Mouse (Mus musculus): Measurements from ENCODE around the gene Srcin1. TPM values are rescaled to one million over a fixed set of nuclear protein-coding genes. Genes with fewer than 3 reads are reported as not detected.

The Srcin1 gene
- polyA plus RNA-seq (2017; shearing (Covaris generic)): not detected

DNA sequence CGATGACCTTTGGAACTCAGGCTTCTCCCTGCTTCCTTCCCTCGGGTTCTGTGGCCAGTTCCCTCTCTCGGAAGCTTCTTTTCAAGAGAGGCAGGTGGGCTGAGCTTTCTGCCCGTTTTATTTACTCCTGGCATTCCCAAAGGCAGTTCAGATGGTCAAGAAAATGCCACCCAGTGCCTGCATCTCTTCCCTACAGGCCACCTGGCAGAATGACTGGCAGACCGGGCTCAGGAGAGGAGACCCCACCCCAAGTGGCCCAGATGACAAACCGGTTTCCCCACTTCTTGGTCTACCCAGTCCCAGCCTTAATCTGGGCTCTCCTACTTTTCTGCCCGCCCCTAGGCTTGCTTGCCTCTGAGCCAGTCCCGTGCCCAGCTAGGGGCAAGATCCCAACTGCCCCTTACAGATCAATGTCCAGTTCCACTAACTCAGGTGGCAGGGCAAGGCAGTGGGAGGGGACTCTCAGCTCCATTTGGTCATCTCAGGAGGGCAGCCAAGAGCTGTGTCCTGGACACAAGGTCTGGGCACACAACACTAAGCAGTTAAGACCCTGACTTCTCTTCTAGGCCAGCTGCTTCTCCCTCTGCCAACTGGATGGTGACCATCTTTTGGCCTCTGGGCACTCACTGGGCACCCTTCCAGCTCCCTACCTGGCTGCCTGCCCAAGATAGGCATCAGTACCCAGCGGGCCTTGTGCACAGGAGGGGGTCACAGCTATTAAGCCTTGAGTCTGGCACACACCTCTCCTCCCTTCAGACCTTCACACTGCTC is at the start of gene Srcin1:
Gene Srcin1 (minus strand): TSS at position 51 of the 771 bp plus-strand sequence.

DNA sequence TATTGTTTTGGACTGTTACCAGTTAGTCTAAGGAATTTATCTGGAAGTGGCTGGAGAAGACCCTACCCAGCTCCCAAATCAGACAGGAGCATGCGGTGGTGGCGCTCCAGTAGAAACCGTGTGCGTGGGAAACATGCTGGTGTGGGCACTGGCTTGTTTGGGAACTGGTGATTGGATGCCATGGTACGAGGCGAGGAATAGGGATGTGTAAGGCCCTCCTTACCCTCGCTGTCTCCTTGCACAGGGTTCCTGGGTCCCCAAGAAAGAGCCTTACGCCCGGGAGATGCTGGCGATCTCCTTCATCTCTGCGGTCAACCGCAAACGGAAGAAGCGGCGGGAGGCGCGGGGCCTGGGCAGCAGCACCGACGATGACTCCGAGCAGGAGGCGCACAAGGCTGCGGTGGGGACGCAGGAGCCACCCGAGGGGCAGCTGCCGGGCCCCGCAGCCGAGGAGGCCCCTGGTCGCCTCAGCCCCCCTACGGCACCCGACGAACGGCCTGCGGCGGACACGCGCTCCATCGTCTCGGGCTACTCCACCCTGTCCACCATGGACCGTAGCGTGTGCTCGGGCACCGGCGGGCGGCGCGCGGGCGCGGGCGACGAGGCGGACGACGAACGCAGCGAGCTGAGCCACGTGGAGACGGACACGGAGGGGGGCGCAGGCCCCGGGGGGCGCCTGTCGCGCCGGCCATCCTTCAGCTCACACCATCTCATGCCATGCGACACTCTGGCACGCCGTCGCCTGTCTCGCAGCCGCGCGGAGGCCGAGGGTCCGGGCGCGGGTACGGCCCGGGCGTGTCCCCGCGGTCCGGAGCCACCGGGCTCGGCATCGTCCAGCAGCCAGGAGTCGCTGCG is 75.9 kb downstream of the Srcin1 start, which contains the start of gene 4933428G20Rik:
Gene 4933428G20Rik (minus strand): TSS at position 476 of the 855 bp plus-strand sequence.

Other genes with a start within 250 kb of the Srcin1 start
- gene Gpr179, start 224.1 kb downstream of the Srcin1 start, polyA plus RNA-seq (2017; shearing (Covaris generic)): 0.22 TPM
- gene Socs7, start 213.6 kb downstream of the Srcin1 start, polyA plus RNA-seq (2017; shearing (Covaris generic)): 1.1 TPM
- gene Arhgap23, start 160.7 kb downstream of the Srcin1 start, polyA plus RNA-seq (2017; shearing (Covaris generic)): not detected
- gene 4933428G20Rik, start 75.8 kb downstream of the Srcin1 start, polyA plus RNA-seq (2017; shearing (Covaris generic)): not detected
- gene Epop, start 53.5 kb upstream of the Srcin1 start, polyA plus RNA-seq (2017; shearing (Covaris generic)): 1.2 TPM
- gene Mllt6, start 87.2 kb upstream of the Srcin1 start, polyA plus RNA-seq (2017; shearing (Covaris generic)): 10.3 TPM
- gene Cisd3, start 109.6 kb upstream of the Srcin1 start, polyA plus RNA-seq (2017; shearing (Covaris generic)): 71.6 TPM
- 3.0 TPM for gene Pcgf2, start 124.3 kb upstream of the Srcin1 start, polyA plus RNA-seq (2017; shearing (Covaris generic))
- gene Psmb3, start 127.2 kb upstream of the Srcin1 start, polyA plus RNA-seq (2017; shearing (Covaris generic)): 486 TPM
- gene Pip4k2b, start 168.5 kb upstream of the Srcin1 start, polyA plus RNA-seq (2017; shearing (Covaris generic)): 2.4 TPM
- 33.8 TPM for gene Cwc25, start 190.4 kb upstream of the Srcin1 start, polyA plus RNA-seq (2017; shearing (Covaris generic))
- gene 1700001P01Rik, start 199.7 kb upstream of the Srcin1 start, polyA plus RNA-seq (2017; shearing (Covaris generic)): not detected
- 450 TPM for gene Rpl23, start 206.3 kb upstream of the Srcin1 start, polyA plus RNA-seq (2017; shearing (Covaris generic))
- gene Lasp1, start 222.8 kb upstream of the Srcin1 start, polyA plus RNA-seq (2017; shearing (Covaris generic)): 261 TPM

Measured in inflammation-experienced regulatory T-cells, adult 16 weeks (primary cell).